In genomic region chr9:108831637-108832036, GRCm38 (mm10) we compare ENCODE assay signal across 8 mouse cellular contexts. TPM values are rescaled to one million over a fixed set of nuclear protein-coding genes. Genes with fewer than 3 reads are reported as not detected.
A peak's percentile ranks its signal among the peaks of the same experiment; 100 is the strongest.
DNase-seq lines count a peak whose midpoint lies in the region; ATAC-seq and TF ChIP-seq lines count a peak whose summit lies in the region.

No protein-coding gene starts in this region.

- no peak for TF ChIP-seq CTCF in CH12.LX (conservative IDR thresholded peaks at IDR 0.05 in 1 of 2, IDR thresholded peaks at IDR 0.05 in 1 of 2; ENCODE audit: low read depth in 2 of 2, low read length in 2 of 2)

- intact Hi-C loops in gastrocnemius, postnatal 14 days (cut with DNase I; ENCODE audit: low total_unique reads): no loop called here

- peaks cover 0 to 7% of the 10 kb centered on the region in 2 experiments; a peak in 2 of 4 replicates for H3K4me1 ChIP-seq in CH12.LX (ENCODE audit: control insufficient read depth in 1 of 2, insufficient read depth in 2 of 2)
- peaks cover 49% of the 10 kb centered on the region for H3K4me1 ChIP-seq in hindbrain, embryonic 14.5 days (replicated peaks; ENCODE audit: control insufficient read depth, insufficient read depth, low read length)
- peaks cover 33% of the 10 kb centered on the region for H3K4me1 ChIP-seq in megakaryocyte, embryonic 14.5 days

- no peak for ATAC-seq in hindbrain, embryonic 14.5 days (ENCODE audit: low FRiP score)

- no peak for TF ChIP-seq RAD21 in CH12.LX (IDR thresholded peaks at IDR 0.05; ENCODE audit: low read depth, low read length)

- H3K27me3 ChIP-seq in CH12.LX (replicated peaks): peaks cover 65% of the 10 kb centered on the region
- peaks cover 28% of the 10 kb centered on the region for H3K27me3 ChIP-seq in hindbrain, embryonic 14.5 days (ENCODE audit: control insufficient read depth, insufficient read depth, low read length)
- peaks cover 97% of the 10 kb centered on the region for H3K27me3 ChIP-seq in megakaryocyte, embryonic 14.5 days (replicated peaks)

- H3K27ac ChIP-seq in CH12.LX (ENCODE audit: insufficient read depth, low read depth): no peak overlapping the region
- H3K27ac ChIP-seq in hindbrain, embryonic 14.5 days: no peak overlapping the region

- in situ Hi-C loops in CH12.LX (cut with MboI; ENCODE audit: low pct_ligation_motif_present, low pct_unique_long_range_greater_than_20kb, low sequenced_read_pairs): no loop called here

- TF ChIP-seq POLR2A in CH12.LX (IDR thresholded peaks at IDR 0.05; ENCODE audit: low read depth, low read length): no peak

- peak overlapping the region in 1 of 3 experiments; percentile 27 for H3K4me3 ChIP-seq in CH12.LX (replicated peaks in 1 of 3; ENCODE audit: low read depth in 2 of 3, low read length in 2 of 3, poor library complexity in 1 of 3)
- H3K4me3 ChIP-seq in hindbrain, embryonic 14.5 days (replicated peaks; ENCODE audit: low read length): peak overlapping the region; percentile 29
- peak overlapping the region; percentile 92 for H3K4me3 ChIP-seq in megakaryocyte, embryonic 14.5 days (replicated peaks)

- H3K9me3 ChIP-seq in CH12.LX (replicated peaks; ENCODE audit: low read length): peaks cover 26% of the 10 kb centered on the region
- H3K9me3 ChIP-seq in hindbrain, embryonic 14.5 days (ENCODE audit: control insufficient read depth, low read length): no peaks in the 10 kb centered on the region
- 0 out of 2 replicates have a peak, but pooled peaks cover 7% of the 10 kb centered on the region for H3K9me3 ChIP-seq in megakaryocyte, embryonic 14.5 days

- TF ChIP-seq EP300 in CH12.LX (IDR thresholded peaks at IDR 0.05; ENCODE audit: low read length): no peak

- DNase-seq in adrenal gland, postnatal 14 days: peak; percentile 46
- no peak for DNase-seq in adrenal gland, adult 8-10 months
- no peak for DNase-seq in CH12.LX (ENCODE audit: extremely low read depth)
- no peak for DNase-seq in hindbrain, embryonic 14.5 days (ENCODE audit: low spot score)
- no peak for DNase-seq in urinary bladder, postnatal 25 days (ENCODE audit: low spot score)
- no peak for DNase-seq in gastrocnemius, postnatal 14 days
- no peak for DNase-seq in cerebellum, adult 18-20 months

- H3K79me2 ChIP-seq in CH12.LX (replicated peaks; ENCODE audit: control insufficient read depth, extremely low read depth, insufficient read depth, poor library complexity, severe bottlenecking): no peaks in the 10 kb centered on the region

- H3K4me2 ChIP-seq in CH12.LX (ENCODE audit: insufficient read depth, low read depth, poor library complexity, severe bottlenecking): peak overlapping the region; percentile 6; the same call in 1 of the 2 replicates
- peak overlapping the region; percentile 63 for H3K4me2 ChIP-seq in hindbrain, embryonic 14.5 days (replicated peaks)

- no peak overlapping the region for H3K9ac ChIP-seq in CH12.LX (ENCODE audit: insufficient read depth, low read depth)
- H3K9ac ChIP-seq in hindbrain, embryonic 14.5 days: peak overlapping the region; percentile 33; the same call in 1 of the 2 replicates

- dilution Hi-C loops in CH12.LX (cut with MboI; ENCODE audit: extremely low pct_ligation_motif_present, extremely low pct_unique_long_range_greater_than_20kb, low sequenced_read_pairs): no loop called here

- H3K36me3 ChIP-seq in CH12.LX (replicated peaks in 1 of 2; ENCODE audit: control insufficient read depth in 1 of 2, insufficient read depth in 1 of 2, low read length in 1 of 2): no peaks in the 10 kb centered on the region
- peaks cover 95% of the 10 kb centered on the region for H3K36me3 ChIP-seq in hindbrain, embryonic 14.5 days (replicated peaks; ENCODE audit: control insufficient read depth, insufficient read depth)
- H3K36me3 ChIP-seq in megakaryocyte, embryonic 14.5 days (replicated peaks; ENCODE audit: low read length): no peaks in the 10 kb centered on the region

- 9% methylated on average over 23 of the region's 23 CpGs for WGBS in hindbrain, embryonic 14.5 days

TF ChIP-seq in CH12.LX, 34 proteins besides CTCF, POLR2A, EP300 and RAD21:
- TF ChIP-seq POLR2AphosphoS2 (IDR thresholded peaks at IDR 0.05; ENCODE audit: low read depth, low read length) (no peak), RCOR1 (conservative IDR thresholded peaks at IDR 0.05; ENCODE audit: low read depth, low read length) (no peak), CHD1 (IDR thresholded peaks at IDR 0.05; ENCODE audit: low read depth, low read length) (no peak), USF2 (conservative IDR thresholded peaks at IDR 0.05; ENCODE audit: low read depth, low read length) (no peak), BHLHE40 (IDR thresholded peaks at IDR 0.05; ENCODE audit: low read depth, low read length) (no peak), SMC3 (IDR thresholded peaks at IDR 0.05; ENCODE audit: low read depth, low read length) (no peak), MEF2A (IDR thresholded peaks at IDR 0.05; ENCODE audit: borderline replicate concordance, low read depth, low read length) (no peak), MXI1 (IDR thresholded peaks at IDR 0.05; ENCODE audit: low read depth, low read length) (no peak), ZC3H11A (IDR thresholded peaks at IDR 0.05; ENCODE audit: low read depth, low read length) (no peak), NRF1 (IDR thresholded peaks at IDR 0.05; ENCODE audit: low read depth, low read length) (no peak), IRF4 (IDR thresholded peaks at IDR 0.05; ENCODE audit: low read depth, low read length) (no peak), ZKSCAN1 (IDR thresholded peaks at IDR 0.05; ENCODE audit: borderline replicate concordance, low read depth, low read length) (no peak)

RNA-seq across cellular contexts. Expression of gene Celsr3, which starts 5.5 kb away (rescaled TPM):
- 3.9 and 4.9 TPM in 2 replicates for total RNA-seq in adrenal gland, postnatal 14 days (2021)
- 1 to 10 TPM; 3.0 to 8.6 (median 7.9) TPM for total RNA-seq in adrenal gland, adult 8-10 months (2022)
- 0.04 and 0.29 TPM in 2 replicates for total RNA-seq in CH12.LX (2012; rRNA removed)
- not detected in 2 replicates for total RNA-seq in CH12.LX (2014; rRNA removed)
- 0.04 TPM in 1 of 2 replicates, not detected in the other for polyA plus RNA-seq in CH12.LX (2012; ENCODE audit: insufficient read length, low read depth)
- polyA plus RNA-seq in hindbrain, embryonic 14.5 days (2014; fragmentation: Nextera tagmentation; extraction: Ambion mirVana): 15.4 and 16.0 TPM in 2 replicates
- 1.5 TPM in 1 of 2 replicates, not detected in the other for polyA plus RNA-seq in megakaryocyte, embryonic 14.5 days (2012; ENCODE audit: insufficient read depth, low replicate concordance)
- total RNA-seq in gastrocnemius, postnatal 14 days (2021): under 1 TPM; 0.18 to 0.24 TPM

RNA-seq across cellular contexts. Expression of gene Slc26a6, which starts 21.4 kb away (rescaled TPM):
- 8.4 and 13.3 TPM in 2 replicates for total RNA-seq in adrenal gland, postnatal 14 days (2021)
- 10 to 100 TPM in 3 of 4 experiments, 1 to 10 TPM in 1; 8.4 to 14.4 (median 12.3) TPM for total RNA-seq in adrenal gland, adult 8-10 months (2022)
- total RNA-seq in CH12.LX (2012; rRNA removed) (5.0 and 5.2 TPM in 2 replicates), CH12.LX (2014; rRNA removed) (3.4 and 5.0 TPM in 2 replicates)
- 8.3 and 10.0 TPM in 2 replicates for polyA plus RNA-seq in CH12.LX (2012; ENCODE audit: insufficient read length, low read depth)
- 19.1 and 21.5 TPM in 2 replicates for polyA plus RNA-seq in hindbrain, embryonic 14.5 days (2014; fragmentation: Nextera tagmentation; extraction: Ambion mirVana)
- 8.6 and 23.5 TPM in 2 replicates for polyA plus RNA-seq in megakaryocyte, embryonic 14.5 days (2012; ENCODE audit: insufficient read depth, low replicate concordance)
- total RNA-seq in gastrocnemius, postnatal 14 days (2021): 10 to 100 TPM; 13.0 to 13.8 TPM

RNA-seq across cellular contexts. Expression of gene Nckipsd, which starts 23.5 kb away (rescaled TPM):
- total RNA-seq in adrenal gland, postnatal 14 days (2021): 9.2 and 11.4 TPM in 2 replicates
- total RNA-seq in adrenal gland, adult 8-10 months (2022): 10 to 100 TPM; 11.1 to 19.0 (median 17.0) TPM
- total RNA-seq in CH12.LX (2012; rRNA removed) (4.4 and 6.6 TPM in 2 replicates), CH12.LX (2014; rRNA removed) (5.1 and 6.4 TPM in 2 replicates)
- polyA plus RNA-seq in CH12.LX (2012; ENCODE audit: insufficient read length, low read depth): 11.9 and 13.2 TPM in 2 replicates
- polyA plus RNA-seq in hindbrain, embryonic 14.5 days (2014; fragmentation: Nextera tagmentation; extraction: Ambion mirVana): 28.5 and 29.6 TPM in 2 replicates
- 1.4 TPM in 1 of 2 replicates, not detected in the other for polyA plus RNA-seq in megakaryocyte, embryonic 14.5 days (2012; ENCODE audit: insufficient read depth, low replicate concordance)
- 1 to 10 TPM; 3.5 to 4.5 TPM for total RNA-seq in gastrocnemius, postnatal 14 days (2021)

RNA-seq across cellular contexts. Expression of gene Ip6k2, which starts 48.0 kb away (rescaled TPM):
- 71.0 and 78.2 TPM in 2 replicates for total RNA-seq in adrenal gland, postnatal 14 days (2021)
- 100 to 1,000 TPM in 3 of 4 experiments, 10 to 100 TPM in 1; 93.0 to 156 (median 128) TPM for total RNA-seq in adrenal gland, adult 8-10 months (2022)
- 17.5 and 27.2 TPM in 2 replicates for total RNA-seq in CH12.LX (2012; rRNA removed)
- total RNA-seq in CH12.LX (2014; rRNA removed): 22.6 and 23.6 TPM in 2 replicates
- polyA plus RNA-seq in CH12.LX (2012; ENCODE audit: insufficient read length, low read depth): 28.4 and 31.4 TPM in 2 replicates
- 202 and 238 TPM in 2 replicates for polyA plus RNA-seq in hindbrain, embryonic 14.5 days (2014; fragmentation: Nextera tagmentation; extraction: Ambion mirVana)
- 19.2 and 25.5 TPM in 2 replicates for polyA plus RNA-seq in megakaryocyte, embryonic 14.5 days (2012; ENCODE audit: insufficient read depth, low replicate concordance)
- total RNA-seq in gastrocnemius, postnatal 14 days (2021): 10 to 100 TPM; 24.3 to 24.4 TPM
